Mouse (Mus musculus): ENCODE data around the gene Aox1. TPM values are rescaled to one million over a fixed set of nuclear protein-coding genes. Genes with fewer than 3 reads are reported as not detected.

The Aox1 gene
- total RNA-seq, 1 experiment from 2014 or later, result 25.5 TPM

GRCm38 (mm10) chr1:58110241-58110640 is 80.5 kb downstream of the Aox1 start:
- DNase-seq, result no peak

GRCm38 (mm10) chr1:58111315-58111714 is 81.6 kb downstream of the Aox1 start:
- DNase-seq, result no peak

GRCm38 (mm10) chr1:58112880-58113279 is 83.1 kb downstream of the Aox1 start, which contains the start of gene Aox3:
Gene Aox3 (plus strand): TSS chr1:58113130.
- DNase-seq, result peak; percentile 89

DNA sequence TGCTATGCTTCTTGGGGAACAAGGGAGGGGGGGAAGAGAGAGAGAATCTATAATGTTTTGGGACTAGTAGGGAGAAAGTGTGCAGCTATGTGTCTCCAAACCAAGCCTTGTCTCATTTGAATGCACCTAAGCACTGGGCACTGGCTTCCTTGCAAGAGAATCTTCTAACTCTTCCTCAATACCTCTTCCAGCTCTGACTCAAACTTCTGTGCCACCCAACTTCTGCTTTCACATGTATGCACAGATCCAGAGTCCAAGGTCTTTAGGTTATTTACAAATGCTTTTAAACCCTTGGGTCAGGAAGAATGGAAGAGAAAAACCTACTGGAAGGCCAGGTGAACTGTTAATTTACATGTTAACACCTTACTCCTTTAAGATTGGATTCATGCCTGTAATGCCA is 83.7 kb downstream of the Aox1 start:
- DNase-seq, result no peak

DNA sequence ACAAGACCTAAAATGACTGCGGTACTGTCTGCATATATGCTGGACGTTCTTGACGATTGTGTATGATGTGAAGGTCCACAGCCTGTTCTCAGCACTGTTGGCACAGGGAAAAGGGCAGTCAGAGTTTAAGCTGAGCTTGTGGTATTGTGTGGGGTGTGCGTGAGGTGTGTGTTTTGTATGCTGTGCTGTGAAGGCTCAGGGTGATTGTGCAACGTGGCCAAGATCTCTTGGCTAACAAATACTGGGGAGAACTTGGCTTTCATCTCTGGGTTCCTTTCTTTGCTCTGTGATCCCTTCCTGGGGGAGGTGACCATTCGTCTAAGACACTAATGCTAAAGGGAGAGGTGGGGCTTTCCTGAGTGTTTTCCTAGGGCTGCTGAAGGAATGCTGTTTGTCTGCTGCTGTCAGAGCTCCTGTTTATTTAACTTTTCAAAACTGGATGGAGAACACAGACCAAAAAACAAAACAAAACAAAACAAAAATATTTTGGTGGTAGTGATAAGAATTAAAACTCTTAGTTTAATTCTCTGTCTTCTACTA is 84.4 kb downstream of the Aox1 start:
- no peak for DNase-seq

DNA sequence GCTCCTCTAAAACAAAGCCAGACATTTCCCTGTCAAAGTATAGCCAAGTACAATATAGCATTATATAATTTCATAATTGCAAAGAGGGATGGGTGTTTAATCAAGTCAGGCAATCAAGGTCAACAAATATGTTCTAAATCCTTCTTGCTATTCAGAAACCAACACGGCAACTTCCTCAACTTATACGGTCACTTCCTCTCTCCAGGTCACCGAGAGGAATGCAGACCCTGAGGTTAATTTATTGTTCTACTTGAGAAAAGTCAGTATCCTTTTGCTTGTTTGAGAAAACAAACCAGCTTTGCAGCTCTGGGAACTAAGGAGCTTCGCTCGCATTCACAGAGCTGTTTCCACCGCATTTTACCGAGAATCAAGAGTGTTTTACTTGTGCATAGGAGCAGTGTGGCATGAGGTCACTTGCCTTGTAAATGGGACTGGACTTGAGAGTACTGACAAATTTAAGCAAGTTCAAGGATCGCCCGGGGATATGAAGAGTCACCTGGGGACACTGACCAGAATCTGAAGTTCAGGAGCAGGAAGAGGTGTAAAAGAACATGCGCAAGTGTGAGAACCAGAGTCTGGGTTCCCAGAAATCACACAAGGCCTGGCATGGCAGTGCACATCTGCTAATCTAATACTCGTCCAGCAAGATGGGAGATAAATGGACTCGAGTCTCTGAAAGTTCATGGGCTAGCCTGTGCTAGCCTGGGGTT is 85.1 kb downstream of the Aox1 start:
- DNase-seq, result no peak

GRCm38 (mm10) chr1:58118231-58118630 is 88.5 kb downstream of the Aox1 start:
- DNase-seq, result no peak

DNA sequence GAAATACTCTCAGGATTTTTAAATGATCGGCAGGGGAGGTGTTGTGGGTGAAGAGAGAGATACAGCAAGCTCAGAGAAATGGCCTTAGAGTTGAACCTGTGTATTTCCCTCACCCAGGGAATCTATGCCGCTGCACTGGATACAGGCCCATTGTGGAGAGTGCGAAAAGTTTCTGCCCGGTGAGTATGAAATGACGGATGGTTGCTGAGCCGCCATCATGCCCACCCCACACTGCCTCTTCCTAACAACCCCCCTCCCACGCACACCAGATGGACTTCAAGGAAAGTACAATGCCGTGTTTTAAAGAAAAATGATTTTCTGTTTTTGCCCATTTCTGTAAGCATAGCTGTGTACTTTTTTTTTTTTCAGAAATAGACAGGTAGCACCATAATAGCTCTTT is 95.2 kb downstream of the Aox1 start:
- DNase-seq, result no peak

- no peak for DNase-seq
These were observed 108.2 kb downstream of the Aox1 start for GRCm38 (mm10) chr1:58137891-58138290.

DNA sequence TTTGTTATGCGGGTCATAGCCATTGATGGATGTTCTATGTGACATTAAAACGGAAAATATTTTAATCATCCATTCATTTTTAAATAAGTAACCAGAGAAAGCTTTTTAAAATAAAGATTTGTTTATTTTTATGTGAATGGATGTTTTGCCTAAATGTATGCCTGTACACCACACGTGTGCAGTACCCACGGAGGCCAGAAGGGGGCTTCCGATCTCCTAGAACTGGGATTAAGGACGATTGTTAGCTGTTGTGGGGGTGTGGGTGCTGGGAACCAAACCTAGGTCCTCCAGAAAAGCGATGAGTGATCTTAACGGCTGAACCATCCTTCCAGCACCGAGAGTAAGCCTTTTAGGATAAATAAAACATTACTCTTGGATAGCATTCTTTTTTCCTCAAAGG is 109.3 kb downstream of the Aox1 start:
- no peak for DNase-seq

DNA sequence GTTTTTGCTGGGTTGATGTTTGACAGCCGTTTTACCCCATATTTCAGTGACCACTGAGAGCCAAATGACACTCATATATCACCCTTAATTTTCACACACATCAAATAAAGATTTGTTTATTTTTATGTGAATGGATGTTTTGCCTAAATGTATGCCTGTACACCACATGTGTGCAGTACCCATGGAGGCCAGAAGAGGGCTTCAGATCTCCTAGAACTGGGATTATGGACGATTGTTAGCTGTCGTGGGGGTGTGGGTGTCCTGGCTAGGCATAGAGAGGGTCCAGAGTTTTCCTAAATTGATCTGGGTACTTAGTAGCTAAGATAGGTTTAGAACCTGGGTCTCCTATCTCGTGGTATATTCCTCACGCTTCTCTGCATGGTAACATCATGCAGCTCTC is 110.9 kb downstream of the Aox1 start:
- no peak for DNase-seq

DNA sequence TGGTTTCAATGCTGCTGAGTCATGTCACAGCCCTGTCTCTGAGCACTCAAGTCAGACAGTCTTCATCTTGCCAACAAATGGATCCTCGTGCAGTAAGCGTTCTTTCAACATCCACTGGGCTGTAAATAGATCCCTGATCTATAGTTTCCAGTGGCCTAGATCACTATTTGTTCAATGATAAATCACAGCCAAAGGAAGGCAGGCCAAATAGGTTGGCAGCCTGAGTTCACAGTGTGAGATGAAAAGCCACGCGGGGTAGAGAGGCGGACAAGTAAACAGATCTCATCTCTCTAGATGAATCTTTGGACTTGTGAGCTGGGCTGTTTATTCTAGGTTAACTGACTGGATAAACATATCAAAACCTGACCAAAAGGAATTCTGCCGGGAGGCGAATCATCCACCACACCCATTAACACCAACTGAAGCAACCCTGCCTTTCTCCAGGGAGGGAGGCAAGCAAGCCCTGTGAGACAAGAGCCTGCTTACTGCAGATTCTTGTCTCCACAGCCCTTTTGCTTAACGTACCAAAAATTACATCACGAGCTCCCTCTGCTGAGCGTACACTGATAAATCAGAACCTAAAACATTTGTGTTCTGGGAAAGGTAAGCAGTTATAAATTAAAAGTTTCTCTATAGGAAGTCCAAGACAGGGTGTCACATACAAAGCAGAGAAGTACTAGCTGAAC is 114.8 kb downstream of the Aox1 start:
- peak; percentile 24 for DNase-seq

DNA sequence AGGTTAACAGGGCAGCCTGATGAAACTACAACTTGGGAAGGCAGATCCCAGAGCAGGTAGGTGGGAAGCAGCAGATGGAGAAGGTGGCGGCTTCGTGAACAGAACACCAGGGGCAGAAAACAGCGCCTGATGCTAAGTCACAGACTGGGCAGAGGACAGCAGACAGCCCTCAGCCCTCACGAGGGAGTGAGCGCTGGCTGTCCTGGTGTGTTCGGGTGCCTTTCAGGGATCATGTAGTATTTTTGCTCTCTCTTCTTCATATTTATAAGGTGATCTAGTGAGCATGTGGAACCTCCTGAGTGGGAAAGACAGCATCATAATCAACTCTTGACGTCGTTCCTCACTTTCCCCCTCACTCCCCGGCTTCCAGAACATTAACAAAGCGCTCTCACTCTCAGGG is 116.3 kb downstream of the Aox1 start:
- no peak for DNase-seq

- DNase-seq, result no peak
These were observed 118.0 kb downstream of the Aox1 start for GRCm38 (mm10) chr1:58147776-58148175.

GRCm38 (mm10) chr1:58152247-58152646 is 122.5 kb downstream of the Aox1 start:
- DNase-seq, result no peak

Other genes with a start within 250 kb of the Aox1 start
- gene Sgo2a, start 34.0 kb upstream of the Aox1 start, total RNA-seq (2021), result 3.9 and 4.3 TPM in 2 replicates
- gene Kctd18, start 11.0 kb upstream of the Aox1 start, total RNA-seq (2021), result 10.7 and 15.4 TPM in 2 replicates
- gene Aox3, start 83.2 kb downstream of the Aox1 start, total RNA-seq (2021), result 2.7 and 8.4 TPM in 2 replicates
- gene Aox4, start 180.5 kb downstream of the Aox1 start, total RNA-seq (2021), result 0.07 and 0.08 TPM in 2 replicates
- gene Aox2, start 248.4 kb downstream of the Aox1 start, total RNA-seq (2021), result 0.23 and 0.26 TPM in 2 replicates

Data from adrenal gland, postnatal 14 days (tissue).